Mouse (Mus musculus) ES-Bruce4 (cell line): ENCODE data around the gene Klhdc10.

ENCODE experiments used
- CTCF ChIP-seq: IDR thresholded peaks from one replicate; pipeline ENCODE4 v1.8.1; 2011; ENCODE audit warnings: low read depth, low read length
- POLR2A ChIP-seq: IDR thresholded peaks from one replicate; pipeline ENCODE4 v1.8.1; 2011; ENCODE audit warnings: low read length; ENCODE audit not compliant: insufficient read depth

- TF ChIP-seq CTCF: no peak
- no peak for TF ChIP-seq POLR2A
Observed at GRCm38 (mm10) chr6:30372627-30373369, 28.9 kb upstream of the Klhdc10 start.
